Mouse (Mus musculus) cortical plate, adult 2 months (tissue): ENCODE measurements around the gene Ocln.

Experiments
- CTCF ChIP-seq: fragments of 200-500 bp; IDR thresholded peaks from 2 replicates; pipeline ENCODE4 v1.5.1; 2011; ENCODE audit warnings: mild to moderate bottlenecking, control low read depth, low read length; ENCODE audit not compliant: insufficient read depth; ENCODE audit errors: extremely low read depth
- POLR2A ChIP-seq: fragments of 200-500 bp; IDR thresholded peaks from 2 replicates; pipeline ENCODE4 v1.6.1; 2011; ENCODE audit warnings: mild to moderate bottlenecking, low read length, control low read depth; ENCODE audit not compliant: insufficient read depth; ENCODE audit errors: extremely low read depth

DNA sequence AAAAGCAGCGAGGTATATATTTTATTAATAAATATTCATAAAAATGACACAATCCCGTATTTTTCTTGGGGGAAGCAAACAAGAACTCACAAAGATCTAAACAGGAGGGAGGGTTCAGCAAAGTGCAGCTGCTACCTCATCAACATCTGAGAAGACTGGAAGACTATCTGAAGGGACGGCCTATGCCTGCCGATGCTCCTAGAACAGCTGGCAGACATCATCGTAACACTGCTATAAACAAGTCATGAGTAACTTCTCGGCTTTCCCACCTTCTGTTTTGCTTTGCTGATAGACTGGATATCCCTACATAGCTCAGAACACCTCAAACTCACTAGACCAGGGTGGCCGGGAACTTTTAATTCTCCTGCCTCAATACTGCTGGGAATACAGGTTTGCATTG is 68.9 kb downstream of the Ocln start:
- no peak for TF ChIP-seq CTCF
- no peak for TF ChIP-seq POLR2A
